Mouse (Mus musculus) embryonic fibroblast, embryonic 13.5 days (primary cell): ENCODE measurements around the gene Adamtsl1.
A peak's percentile ranks its signal among the peaks of the same experiment; 100 is the strongest.

Experiments
- CTCF ChIP-seq: IDR thresholded peaks from 2 replicates; pipeline ENCODE4 v1.5.1; 2011; ENCODE audit warnings: mild to moderate bottlenecking, control low read depth, low read length, moderate library complexity, borderline replicate concordance; ENCODE audit not compliant: insufficient read depth
- POLR2A ChIP-seq: IDR thresholded peaks from 2 replicates; pipeline ENCODE4 v1.6.1; 2011; ENCODE audit warnings: low read depth, mild to moderate bottlenecking, control low read depth, low read length, moderate library complexity

DNA sequence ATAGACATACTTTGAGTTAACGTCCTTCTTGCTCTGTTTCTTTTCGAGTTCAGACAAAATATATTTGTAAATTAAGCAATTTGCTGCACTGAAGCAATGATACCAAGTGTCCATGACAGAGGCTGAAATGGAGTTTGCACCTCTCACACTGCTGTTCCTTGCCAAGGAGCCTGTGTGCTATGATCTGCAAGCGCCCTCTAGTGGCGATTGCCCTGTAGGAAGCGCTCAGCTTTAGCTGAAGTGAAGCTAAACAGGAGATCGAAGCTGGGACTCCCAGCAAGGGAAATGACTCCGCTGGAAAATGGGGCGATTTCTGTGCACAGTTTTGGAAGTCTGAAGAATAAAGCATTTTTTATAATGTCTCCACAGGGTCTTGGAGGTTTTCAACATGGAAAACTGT is 287.8 kb downstream of the Adamtsl1 start:
- TF ChIP-seq CTCF (peak; percentile 93), POLR2A (no peak)
